Mouse (Mus musculus) MEL (cell line): ENCODE measurements around the gene Cops4. TPM values are rescaled to one million over a fixed set of nuclear protein-coding genes. Genes with fewer than 3 reads are reported as not detected.
A peak's percentile ranks its signal among the peaks of the same experiment; 100 is the strongest.

Source experiments
- DNase-seq: peaks from one replicate; pipeline ENCODE4 v3.0.0; 2011; ENCODE audit warnings: low read depth, low spot score
- H3K27ac ChIP-seq: 2 replicates; pipeline ENCODE4 v1.5.1; 2012; ENCODE audit warnings: low read depth, mild to moderate bottlenecking, control low read depth, low read length, moderate library complexity; ENCODE audit not compliant: control insufficient read depth
- H3K27me3 ChIP-seq, 2 experiments: fragments of 150-350 bp in 1 of 2; sonication (generic) in 1 of 2; 2 replicates each; pipeline ENCODE4 v1.6.1; 2012; ENCODE audit warnings: low read length in 2 of 2, mild to moderate bottlenecking in 2 of 2, improper control_type of control experiment in 1 of 2, moderate library complexity in 1 of 2; ENCODE audit not compliant: insufficient read depth in 2 of 2, control insufficient read depth in 1 of 2
- H3K36me3 ChIP-seq, 2 experiments: 2 replicates each; pipeline ENCODE4 v1.6.1; 2012 to 2014; ENCODE audit warnings: low read length in 2 of 2, improper control_type of control experiment in 1 of 2, inconsistent platforms in 1 of 2, mild to moderate bottlenecking in 1 of 2; ENCODE audit not compliant: insufficient read depth in 2 of 2, control insufficient read depth in 1 of 2
- H3K4me1 ChIP-seq, 2 experiments: fragments of 150-350 bp in 1 of 2; sonication (generic) in 1 of 2; 2 replicates each; pipeline ENCODE4 v1.6.1; 2012; ENCODE audit warnings: low read length in 2 of 2, improper control_type of control experiment in 1 of 2, mild to moderate bottlenecking in 1 of 2; ENCODE audit not compliant: insufficient read depth in 2 of 2, control insufficient read depth in 1 of 2
- H3K4me3 ChIP-seq, 2 experiments: fragments of 150-350 bp in 1 of 2; sonication (generic) in 1 of 2; 2 replicates each; pipeline ENCODE4 v1.5.1; 2012; ENCODE audit warnings: low read depth in 2 of 2, low read length in 2 of 2, mild to moderate bottlenecking in 2 of 2, moderate library complexity in 2 of 2, control low read depth in 1 of 2, improper control_type of control experiment in 1 of 2; ENCODE audit not compliant: control insufficient read depth in 1 of 2, insufficient read depth in 1 of 2
- H3K79me2 ChIP-seq: 2 replicates; pipeline ENCODE4 v1.6.1; 2012; ENCODE audit warnings: mild to moderate bottlenecking, low read length, moderate library complexity; ENCODE audit not compliant: control insufficient read depth, poor library complexity, insufficient read depth
- H3K9ac ChIP-seq: 2 replicates; pipeline ENCODE4 v1.6.1; 2012; ENCODE audit warnings: low read depth, mild to moderate bottlenecking, control low read depth, low read length, moderate library complexity; ENCODE audit not compliant: control insufficient read depth, poor library complexity, severe bottlenecking
- H3K9me3 ChIP-seq: fragments of 150-350 bp; sonication (generic); replicated peaks from 2 replicates; pipeline ENCODE4 v1.6.1; 2012; ENCODE audit warnings: mild to moderate bottlenecking, low read length, improper control_type of control experiment, moderate library complexity; ENCODE audit not compliant: insufficient read depth
- CHD1 ChIP-seq: IDR thresholded peaks from 2 replicates; pipeline ENCODE4 v1.6.1; 2012; ENCODE audit warnings: low read depth, mild to moderate bottlenecking, inconsistent platforms, low read length, improper control_type of control experiment
- CHD2 ChIP-seq: IDR thresholded peaks from 2 replicates; pipeline ENCODE4 v1.6.1; 2011; ENCODE audit warnings: low read length, improper control_type of control experiment
- CTCF ChIP-seq, 3 experiments: IDR thresholded peaks in 2 of 3; conservative IDR thresholded peaks in 1 of 3; 2 replicates each; pipeline ENCODE4 v1.5.1; 2011 to 2012; ENCODE audit warnings: low read length in 3 of 3, low read depth in 2 of 3, mild to moderate bottlenecking in 2 of 3, improper control_type of control experiment in 1 of 3, inconsistent platforms in 1 of 3, mixed read lengths in 1 of 3, moderate library complexity in 1 of 3; ENCODE audit not compliant: control insufficient read depth in 1 of 3, insufficient read depth in 1 of 3, poor library complexity in 1 of 3, severe bottlenecking in 1 of 3
- ELF1 ChIP-seq: IDR thresholded peaks from 2 replicates; pipeline ENCODE4 v1.6.1; 2014; ENCODE audit warnings: low read depth, mild to moderate bottlenecking, inconsistent platforms, low read length, improper control_type of control experiment, moderate library complexity
- EP300 ChIP-seq, 2 experiments: IDR thresholded peaks; 2 replicates each; pipeline ENCODE4 v1.6.1; 2011; ENCODE audit warnings: improper control_type of control experiment in 2 of 2, low read length in 2 of 2, low read depth in 1 of 2, mild to moderate bottlenecking in 1 of 2
- ETS1 ChIP-seq: IDR thresholded peaks from 2 replicates; pipeline ENCODE4 v1.6.1; 2012; ENCODE audit warnings: low read depth, mild to moderate bottlenecking, inconsistent platforms, low read length, improper control_type of control experiment, moderate library complexity
- GATA1 ChIP-seq: IDR thresholded peaks from 2 replicates; pipeline ENCODE4 v1.6.1; 2011; ENCODE audit warnings: low read depth, low read length, improper control_type of control experiment
- HCFC1 ChIP-seq: IDR thresholded peaks from 2 replicates; pipeline ENCODE4 v1.6.1; 2012; ENCODE audit warnings: low read depth, mild to moderate bottlenecking, inconsistent platforms, low read length, improper control_type of control experiment, moderate library complexity
- JUND ChIP-seq: IDR thresholded peaks from 2 replicates; pipeline ENCODE4 v1.6.1; 2011; ENCODE audit warnings: low read depth, mild to moderate bottlenecking, improper control_type of control experiment, low read length
- KAT2A ChIP-seq: conservative IDR thresholded peaks from 2 replicates; pipeline ENCODE4 v1.6.1; 2012; ENCODE audit warnings: low read depth, low read length, improper control_type of control experiment, inconsistent platforms
- MAFK ChIP-seq: IDR thresholded peaks from 2 replicates; pipeline ENCODE4 v1.6.1; 2011; ENCODE audit warnings: low read depth, mild to moderate bottlenecking, low read length, improper control_type of control experiment, borderline replicate concordance
- MAX ChIP-seq: IDR thresholded peaks from 2 replicates; pipeline ENCODE4 v1.6.1; 2011; ENCODE audit warnings: low read length, improper control_type of control experiment
- MAZ ChIP-seq: IDR thresholded peaks from 2 replicates; pipeline ENCODE4 v1.6.1; 2012; ENCODE audit warnings: low read depth, mild to moderate bottlenecking, inconsistent platforms, low read length, improper control_type of control experiment
- MXI1 ChIP-seq: IDR thresholded peaks from 2 replicates; pipeline ENCODE4 v1.6.1; 2011; ENCODE audit warnings: mild to moderate bottlenecking, low read depth, low read length, improper control_type of control experiment
- MYB ChIP-seq: IDR thresholded peaks from 2 replicates; pipeline ENCODE4 v1.6.1; 2011; ENCODE audit warnings: mild to moderate bottlenecking, low read depth, low read length, improper control_type of control experiment
- MYC ChIP-seq: IDR thresholded peaks from 2 replicates; pipeline ENCODE4 v1.6.1; 2011; ENCODE audit warnings: low read depth, mild to moderate bottlenecking, low read length, improper control_type of control experiment, moderate library complexity
- NRF1 ChIP-seq: IDR thresholded peaks from 2 replicates; pipeline ENCODE4 v1.6.1; 2014; ENCODE audit warnings: low read depth, mild to moderate bottlenecking, inconsistent platforms, low read length, improper control_type of control experiment, moderate library complexity; ENCODE audit not compliant: poor library complexity, insufficient read depth, severe bottlenecking
- RAD21 ChIP-seq: IDR thresholded peaks from 2 replicates; pipeline ENCODE4 v1.6.1; 2011; ENCODE audit warnings: mild to moderate bottlenecking, low read depth, low read length, improper control_type of control experiment
- SIN3A ChIP-seq: IDR thresholded peaks from 2 replicates; pipeline ENCODE4 v1.6.1; 2012; ENCODE audit warnings: low read length, improper control_type of control experiment, inconsistent platforms
- SMC3 ChIP-seq: IDR thresholded peaks from 2 replicates; pipeline ENCODE4 v1.6.1; 2011; ENCODE audit warnings: low read depth, low read length, improper control_type of control experiment
- TAL1 ChIP-seq: IDR thresholded peaks from 2 replicates; pipeline ENCODE4 v1.6.1; 2012; ENCODE audit warnings: mild to moderate bottlenecking, inconsistent platforms, low read length, moderate library complexity, mixed read lengths
- TCF12 ChIP-seq: IDR thresholded peaks from 2 replicates; pipeline ENCODE4 v1.6.1; 2014; ENCODE audit warnings: low read depth, mild to moderate bottlenecking, inconsistent platforms, low read length, improper control_type of control experiment, moderate library complexity
- ZKSCAN1 ChIP-seq: IDR thresholded peaks from 2 replicates; pipeline ENCODE4 v1.6.1; 2012; ENCODE audit warnings: low read depth, mild to moderate bottlenecking, inconsistent platforms, low read length, improper control_type of control experiment, moderate library complexity
- ZMIZ1 ChIP-seq: IDR thresholded peaks from 2 replicates; pipeline ENCODE4 v1.6.1; 2012; ENCODE audit warnings: low read depth, mild to moderate bottlenecking, inconsistent platforms, low read length, improper control_type of control experiment, moderate library complexity
- polyA plus RNA-seq, 2 experiments: library from polyadenylated mRNA; stranded (reverse) in 1 of 2; unstranded in 1 of 2; fragments of >175 nt in 1 of 2; fragments of >200 nt in 1 of 2; gene quantifications; 2 replicates each; pipeline versions ENCODE4 v1.2.1 to v1.2.4; 2012; ENCODE audit warnings: low replicate concordance in 2 of 2, low read depth in 1 of 2; ENCODE audit not compliant: insufficient read length in 2 of 2, insufficient read depth in 1 of 2, missing spikeins in 1 of 2
- total RNA-seq: library from RNA; depleted of rRNA; stranded (reverse); fragments of 300-350 nt; gene quantifications from 2 replicates; pipeline ENCODE4 v1.2.3, GENCODE M21; 2012

Gene Cops4
- total and polyA plus RNA-seq, 3 experiments, result 112 to 626 (median 142) TPM

GRCm38 (mm10) chr5:100587626-100588025 lies 69.5 kb downstream of the Cops4 start:
- Histone ChIP-seq H3K9ac (no peak overlapping the region), H3K4me3 (no peak overlapping the region), H3K4me1 (peaks cover 13 to 29% of the 10 kb centered on the region in 2 experiments), H3K36me3 (peaks cover 0 to 44% of the 10 kb centered on the region in 2 experiments; a peak in 2 of 4 replicates), H3K9me3 (no peaks in the 10 kb centered on the region)
- DNase-seq, result no peak
- TF ChIP-seq KAT2A, result no peak
- TF ChIP-seq MXI1, result no peak
- no peak for TF ChIP-seq JUND
- no peak for TF ChIP-seq CTCF (IDR thresholded peaks at IDR 0.05 in 2 of 3, conservative IDR thresholded peaks at IDR 0.05 in 1 of 3; ENCODE audit: control insufficient read depth in 1 of 3, insufficient read depth in 1 of 3, low read depth in 2 of 3, low read length in 3 of 3, poor library complexity in 1 of 3, severe bottlenecking in 1 of 3)
- TF ChIP-seq EP300 (IDR thresholded peaks at IDR 0.05; ENCODE audit: low read depth in 1 of 2, low read length in 2 of 2), result no peak
- TF ChIP-seq, all 39 proteins: peak for 0
- no peaks in the 10 kb centered on the region for H3K79me2 ChIP-seq
- no peak overlapping the region for H3K27ac ChIP-seq
- H3K27me3 ChIP-seq, result no peaks in the 10 kb centered on the region

- Histone ChIP-seq H3K9ac (peak overlapping the region; percentile 14; the same call in 1 of the 2 replicates), H3K4me1 (peaks cover 0 to 6% of the 10 kb centered on the region in 2 experiments)
Observed at GRCm38 (mm10) chr5:100590505-100590904, 72.4 kb downstream of the Cops4 start.

GRCm38 (mm10) chr5:100594803-100595467 lies 76.8 kb downstream of the Cops4 start:
- H3K27ac ChIP-seq, result no peak overlapping the region
- H3K9ac ChIP-seq, result no peak overlapping the region
- H3K9me3 ChIP-seq, result no peaks in the 10 kb centered on the region
- peaks cover 0 to 4% of the 10 kb centered on the region in 2 experiments; a peak in 3 of 4 replicates for H3K4me1 ChIP-seq
- H3K79me2 ChIP-seq, result no peaks in the 10 kb centered on the region
- no peaks in the 10 kb centered on the region for H3K27me3 ChIP-seq
- DNase-seq, result no peak
- peaks cover 0 to 12% of the 10 kb centered on the region in 2 experiments; a peak in 2 of 4 replicates for H3K36me3 ChIP-seq
- H3K4me3 ChIP-seq, result no peak overlapping the region
- TF ChIP-seq EP300 (IDR thresholded peaks at IDR 0.05; ENCODE audit: low read depth in 1 of 2, low read length in 2 of 2) (no peak), ZMIZ1 (no peak), MAX (no peak), MAFK (no peak), CHD2 (no peak), TAL1 (no peak), ELF1 (no peak), MYC (no peak), ZKSCAN1 (no peak), SMC3 (no peak), RAD21 (no peak), SIN3A (no peak), MAZ (no peak), HCFC1 (no peak)
- TF ChIP-seq, all 39 proteins: peak for 0

More at GRCm38 (mm10) chr5:100590505-100590904, 72.4 kb downstream of the Cops4 start:
- Histone ChIP-seq H3K79me2 (no peaks in the 10 kb centered on the region), H3K27me3 (no peaks in the 10 kb centered on the region), H3K9me3 (no peaks in the 10 kb centered on the region), H3K4me3 (peak overlapping the region in 1 of 2 experiments; percentile 43; a peak in 2 of 4 replicates), H3K27ac (no peak overlapping the region; the same call in 1 of the 2 replicates), H3K36me3 (peaks cover 0 to 19% of the 10 kb centered on the region in 2 experiments; a peak in 2 of 4 replicates)
- no peak for DNase-seq
- TF ChIP-seq TCF12 (no peak), GATA1 (peak; percentile 47), SIN3A (peak; percentile 45; the same call in 1 of the 2 replicates), MAFK (no peak), MYB (peak; percentile 52; the same call in 1 of the 2 replicates), NRF1 (no peak), HCFC1 (no peak), MAX (no peak), ETS1 (peak; percentile 62; the same call in 1 of the 2 replicates), EP300 (IDR thresholded peaks at IDR 0.05; ENCODE audit: low read depth in 1 of 2, low read length in 2 of 2) (peak; percentile 10 to 35; a peak in 2 of 4 replicates), SMC3 (no peak), CHD1 (no peak), TAL1 (no peak)
